Mouse (Mus musculus) spleen, postnatal 4 days (tissue): ENCODE data around the gene Syngap1.

Experiments
- DNase-seq, 2 experiments: peaks; one replicate each; pipeline ENCODE4 v3.0.0; 2022; ENCODE audit warnings: low spot score in 2 of 2

The Syngap1 gene

DNA sequence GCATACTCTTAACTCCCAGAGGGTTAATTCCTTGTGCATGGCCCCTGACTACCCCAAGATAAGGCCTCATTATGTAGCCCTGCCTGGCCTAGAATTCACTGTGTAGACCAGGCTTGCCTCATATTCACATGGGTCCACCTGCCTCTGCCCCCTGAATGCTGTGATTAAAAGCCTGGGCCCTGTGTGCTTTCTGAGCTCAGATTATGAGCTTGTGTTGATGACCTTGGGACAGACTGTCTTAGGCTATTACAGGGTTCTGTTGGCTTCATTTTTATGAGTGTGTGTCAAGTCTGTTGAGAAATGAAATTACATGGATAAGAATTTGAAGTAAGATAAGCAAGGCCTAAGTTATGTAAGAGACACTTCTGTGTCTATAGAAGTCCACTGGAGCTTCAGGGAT lies 49.5 kb downstream of the Syngap1 start:
- no peak for DNase-seq

- no peak for DNase-seq
Observed at GRCm38 (mm10) chr17:26994410-26994809, 53.4 kb downstream of the Syngap1 start.

- DNase-seq: no peak
Observed at GRCm38 (mm10) chr17:26995006-26995405, 54.0 kb downstream of the Syngap1 start.

- no peak for DNase-seq
Observed at GRCm38 (mm10) chr17:26995562-26995961, 54.5 kb downstream of the Syngap1 start.

DNA sequence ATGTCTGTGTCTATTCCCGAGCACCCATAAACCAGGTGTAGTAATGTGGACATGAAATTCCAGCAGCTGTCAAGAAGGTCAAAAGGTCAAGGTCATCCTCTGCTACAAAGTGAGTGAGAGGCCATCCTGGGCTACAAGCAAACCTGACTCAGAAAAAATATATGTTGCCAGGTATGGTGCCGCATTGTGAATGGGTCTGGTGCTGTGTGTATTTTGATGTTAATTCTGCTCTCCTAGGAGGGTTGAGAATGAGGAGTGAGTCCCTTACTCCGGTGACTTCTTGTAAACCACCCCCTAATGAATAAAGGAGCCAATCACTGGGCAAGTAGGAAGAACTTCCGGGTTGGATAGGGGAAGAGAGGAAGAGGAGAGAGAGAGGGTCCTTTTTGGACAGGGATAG lies 56.6 kb downstream of the Syngap1 start:
- DNase-seq: no peak

GRCm38 (mm10) chr17:26998283-26998682 lies 57.2 kb downstream of the Syngap1 start:
- no peak for DNase-seq

GRCm38 (mm10) chr17:26999996-27000395 lies 58.9 kb downstream of the Syngap1 start:
- DNase-seq: no peak

DNA sequence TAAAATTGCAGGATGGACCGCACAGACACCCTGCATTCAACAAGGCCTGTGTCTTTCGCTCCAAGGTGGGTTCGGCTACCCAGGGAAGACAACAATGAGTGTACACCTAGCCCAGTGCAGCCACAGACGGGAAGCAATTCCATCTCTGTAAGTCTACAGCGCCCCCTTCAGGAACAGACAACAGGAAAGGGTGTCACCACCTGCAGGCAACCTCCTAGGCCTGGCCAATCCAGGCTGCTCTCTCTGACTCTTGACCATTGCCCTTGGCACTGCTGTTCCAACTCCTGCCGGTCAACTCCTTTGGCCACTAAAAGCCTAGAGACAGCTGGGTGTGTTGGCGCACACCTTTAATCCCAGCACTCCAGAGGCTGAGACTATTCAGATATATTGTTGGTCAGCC lies 60.1 kb downstream of the Syngap1 start:
- peak; percentile 65 to 81 for DNase-seq

DNA sequence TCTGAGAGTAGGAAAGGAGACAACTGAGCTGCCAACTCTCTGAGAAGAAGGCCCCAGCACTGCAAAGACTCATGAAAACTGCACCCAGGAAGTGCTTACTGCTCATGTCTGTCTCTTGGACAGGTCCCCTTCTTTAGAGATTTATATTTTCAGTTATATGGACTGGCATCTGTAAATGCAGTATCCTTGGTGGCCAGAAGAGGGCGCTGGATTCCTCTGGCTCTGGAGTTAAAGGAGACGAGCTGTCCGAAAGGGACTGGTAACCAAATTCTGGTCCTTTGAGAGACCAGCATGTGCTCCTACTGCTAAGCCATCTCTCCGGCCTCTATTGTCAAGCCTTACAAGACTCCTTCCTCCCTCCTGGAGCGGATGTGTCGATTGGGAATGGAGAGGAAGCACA lies 60.8 kb downstream of the Syngap1 start:
- DNase-seq: peak; percentile 40 to 79

- peak; percentile 70 to 91 for DNase-seq
Observed at GRCm38 (mm10) chr17:27004431-27004830, 63.4 kb downstream of the Syngap1 start.

GRCm38 (mm10) chr17:27004903-27005485 lies 63.9 kb downstream of the Syngap1 start:
- DNase-seq: no peak

GRCm38 (mm10) chr17:27005644-27006043 lies 64.6 kb downstream of the Syngap1 start:
- DNase-seq: no peak

DNA sequence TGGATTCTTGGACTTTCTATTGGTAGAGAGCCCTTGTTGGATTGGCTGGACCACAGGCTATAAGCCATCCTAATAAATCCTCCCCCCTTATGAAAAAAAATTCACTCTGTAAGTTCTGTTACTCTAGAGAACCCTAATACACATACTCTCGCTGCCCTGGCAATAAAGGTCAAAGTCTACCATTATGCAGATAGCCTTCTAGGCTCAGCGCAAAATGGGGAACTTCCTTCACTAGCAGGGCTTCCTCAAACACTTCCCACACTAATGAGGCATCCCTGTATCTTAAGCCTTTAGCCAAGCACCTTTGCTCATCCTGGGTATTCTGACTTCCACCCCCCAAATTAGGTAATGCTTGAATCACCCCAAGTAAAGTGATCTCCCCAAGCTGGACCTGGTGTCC lies 67.2 kb downstream of the Syngap1 start:
- no peak for DNase-seq

DNA sequence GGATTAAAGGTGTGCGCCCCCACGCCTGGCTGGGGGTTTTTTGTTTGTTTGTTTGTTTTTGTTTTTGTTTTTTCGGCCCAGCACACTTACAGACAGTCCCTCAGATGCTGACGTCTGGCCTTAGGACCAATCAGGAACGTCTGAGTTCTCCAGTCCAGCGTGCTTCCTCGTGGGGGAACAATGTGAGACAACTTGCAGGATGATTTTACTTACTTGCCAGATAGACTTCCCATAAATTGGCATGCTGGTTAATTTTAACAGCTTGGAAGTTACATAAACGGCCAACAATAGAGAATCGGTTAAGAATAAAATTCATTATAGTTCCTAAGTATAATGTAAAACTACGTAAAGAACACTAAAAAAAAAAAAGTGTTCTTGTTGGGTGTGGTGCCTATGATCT lies 70.1 kb downstream of the Syngap1 start:
- no peak for DNase-seq

DNA sequence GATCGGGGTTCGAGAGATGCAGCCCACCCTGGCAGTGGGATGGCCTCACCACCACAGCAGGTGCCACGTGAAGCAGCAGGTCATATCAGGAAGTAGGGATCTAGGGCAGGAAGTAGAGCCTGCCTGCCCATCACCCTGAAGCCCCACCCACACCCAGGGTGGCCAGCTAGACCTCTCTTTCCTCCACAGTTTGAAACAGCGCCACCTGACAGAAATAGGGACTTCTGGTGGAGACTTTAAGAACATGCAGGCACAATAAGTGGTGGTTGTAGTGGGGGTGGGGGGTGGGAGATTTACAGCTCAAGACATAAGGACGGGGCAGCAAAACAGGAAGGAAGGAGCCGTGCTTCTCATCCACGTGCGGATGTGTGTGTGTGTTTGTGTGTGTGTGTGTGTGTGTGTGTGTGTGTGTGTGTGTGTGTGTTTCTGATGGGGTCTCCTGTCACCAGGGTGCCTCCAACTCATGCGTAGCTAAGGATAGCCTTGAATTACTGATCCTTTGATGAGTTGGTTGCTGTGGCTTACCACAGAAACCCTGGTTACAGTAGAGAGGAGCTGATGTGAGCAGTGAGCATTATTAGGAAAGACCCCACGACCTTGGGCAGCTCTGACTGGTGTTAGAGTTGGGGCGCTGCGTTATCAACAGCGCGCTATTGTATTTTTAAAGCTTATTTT lies 71.1 kb downstream of the Syngap1 start:
- peak; percentile 68 to 76 for DNase-seq

DNA sequence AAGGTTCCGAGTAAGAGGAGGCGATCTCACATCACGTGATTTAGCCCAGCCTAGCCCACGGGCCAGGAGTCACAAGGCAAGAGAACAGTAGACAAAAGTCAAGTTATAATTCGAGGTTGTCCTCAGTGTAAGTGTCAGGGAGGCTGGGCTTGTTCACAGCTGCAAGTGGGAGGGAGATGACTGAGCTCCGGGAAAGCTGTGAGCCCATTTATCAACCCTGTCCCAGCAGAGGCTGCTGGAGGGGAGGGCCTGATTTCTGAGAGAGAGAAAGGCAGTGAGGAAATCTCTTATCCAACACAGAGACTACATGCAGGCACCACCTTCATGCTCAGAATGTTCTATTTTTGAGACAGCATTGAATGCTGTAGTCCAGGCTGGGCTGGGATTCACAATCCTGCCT lies 71.9 kb downstream of the Syngap1 start:
- no peak for DNase-seq

DNA sequence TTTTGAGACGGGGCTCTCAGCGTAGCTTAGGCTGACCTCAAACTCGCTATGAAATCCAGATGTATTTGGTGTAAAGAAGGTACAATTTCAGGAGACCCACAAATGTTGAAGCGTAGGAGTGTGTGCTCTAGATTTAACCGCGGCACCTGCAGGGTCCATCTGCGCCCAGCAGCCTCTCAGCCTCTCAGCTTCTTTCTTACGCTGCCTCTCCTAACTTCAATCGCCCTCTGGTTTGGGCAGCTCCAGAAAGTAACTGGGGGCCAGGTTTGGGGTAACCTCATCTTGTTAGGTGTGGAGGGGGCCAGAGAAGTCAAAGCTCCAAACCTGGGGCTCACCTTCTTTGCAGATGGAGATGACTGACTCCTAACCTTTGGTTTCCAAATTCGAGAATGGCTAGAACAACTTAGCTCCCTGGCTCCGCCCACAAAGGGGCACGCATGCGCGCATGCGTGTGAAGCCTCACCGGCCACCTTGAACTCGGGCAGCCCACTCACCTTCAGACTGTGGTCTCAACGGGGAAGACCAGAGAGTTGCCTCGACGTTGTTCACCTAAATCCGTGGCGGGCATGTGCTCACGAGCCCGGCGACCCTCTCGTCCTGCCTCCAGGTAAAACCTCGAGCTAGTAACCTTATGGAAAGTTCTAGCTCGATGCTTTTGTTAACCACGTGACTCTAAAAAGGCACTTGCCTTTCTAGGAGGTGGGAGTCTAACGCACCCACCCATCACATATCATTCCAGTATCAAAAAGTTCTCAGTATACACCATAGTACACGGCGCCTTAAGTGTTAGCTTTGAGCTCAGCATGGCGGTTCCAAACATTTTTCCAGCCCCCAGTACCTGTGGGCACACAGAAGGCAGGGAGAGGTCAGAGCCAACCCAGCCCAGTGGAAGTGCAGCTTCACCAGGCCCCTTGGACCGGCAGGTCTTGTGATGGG lies 76.8 kb downstream of the Syngap1 start:
- DNase-seq: peak; percentile 86 to 94

DNA sequence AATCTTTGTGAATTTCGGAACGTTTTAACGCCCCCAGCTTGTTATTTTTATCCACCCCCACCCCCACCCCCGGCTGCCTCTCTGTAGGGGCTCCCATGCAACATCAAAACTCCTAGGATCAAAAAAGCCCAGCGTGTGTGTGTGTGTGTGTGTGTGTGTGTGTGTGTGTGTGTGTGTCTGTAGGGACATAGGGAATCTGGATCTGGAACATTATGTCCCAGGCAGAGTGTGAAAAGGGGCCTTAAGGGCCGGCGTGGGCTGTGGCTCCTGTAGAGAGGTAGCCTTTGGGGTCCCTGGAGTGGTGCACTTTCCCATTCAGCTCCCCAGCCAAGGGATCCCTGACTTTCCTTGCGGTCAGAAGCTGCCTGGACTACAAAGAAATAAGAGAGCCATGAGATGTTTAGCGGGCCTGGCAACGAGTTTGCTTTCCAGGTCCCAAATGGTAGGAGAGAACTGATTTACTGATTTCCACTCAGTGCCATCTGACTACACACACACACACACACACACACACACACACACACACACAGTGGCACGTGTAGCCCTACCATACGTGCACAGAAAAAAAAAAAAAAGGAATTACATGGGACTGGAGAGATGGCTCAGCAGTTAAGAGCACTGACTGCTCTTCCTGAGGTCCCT lies 77.6 kb downstream of the Syngap1 start:
- no peak for DNase-seq

- DNase-seq: no peak
Observed at GRCm38 (mm10) chr17:27021076-27021475, 80.0 kb downstream of the Syngap1 start.

DNA sequence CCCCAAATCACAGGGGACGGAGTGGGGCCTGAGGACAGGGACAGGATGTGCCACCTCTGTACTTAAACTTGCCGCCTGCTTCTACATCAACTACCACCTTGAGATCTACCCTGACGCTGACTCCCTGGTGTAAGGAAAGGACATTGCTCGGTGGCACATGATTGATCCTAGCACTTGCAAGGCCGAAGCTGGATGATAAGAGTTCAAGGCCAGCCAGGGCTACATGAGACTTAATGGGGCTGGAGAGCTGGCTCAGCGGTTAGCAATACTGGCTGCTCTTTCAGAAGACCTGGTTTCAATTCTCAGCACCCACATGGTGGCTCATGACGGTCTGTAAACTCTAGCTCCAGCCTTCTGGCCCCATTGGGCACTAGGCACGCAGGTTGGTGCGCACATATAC lies 80.7 kb downstream of the Syngap1 start:
- DNase-seq: no peak
